Mouse (Mus musculus) CD4-positive, CD25-positive, alpha-beta regulatory T cell, adult 2 months (primary cell): ENCODE data around the gene Slc41a2.
"Not testable (repeated sequence)": the region's sequence is repeated elsewhere in the genome, so short reads cannot be mapped to it uniquely, and the experiment has no call there.

ENCODE experiments used
- DNase-seq: peaks from one replicate; pipeline ENCODE4 v3.0.0-alpha.2; 2012; ENCODE audit warnings: low read depth, low spot score

Slc41a2 gene

DNA sequence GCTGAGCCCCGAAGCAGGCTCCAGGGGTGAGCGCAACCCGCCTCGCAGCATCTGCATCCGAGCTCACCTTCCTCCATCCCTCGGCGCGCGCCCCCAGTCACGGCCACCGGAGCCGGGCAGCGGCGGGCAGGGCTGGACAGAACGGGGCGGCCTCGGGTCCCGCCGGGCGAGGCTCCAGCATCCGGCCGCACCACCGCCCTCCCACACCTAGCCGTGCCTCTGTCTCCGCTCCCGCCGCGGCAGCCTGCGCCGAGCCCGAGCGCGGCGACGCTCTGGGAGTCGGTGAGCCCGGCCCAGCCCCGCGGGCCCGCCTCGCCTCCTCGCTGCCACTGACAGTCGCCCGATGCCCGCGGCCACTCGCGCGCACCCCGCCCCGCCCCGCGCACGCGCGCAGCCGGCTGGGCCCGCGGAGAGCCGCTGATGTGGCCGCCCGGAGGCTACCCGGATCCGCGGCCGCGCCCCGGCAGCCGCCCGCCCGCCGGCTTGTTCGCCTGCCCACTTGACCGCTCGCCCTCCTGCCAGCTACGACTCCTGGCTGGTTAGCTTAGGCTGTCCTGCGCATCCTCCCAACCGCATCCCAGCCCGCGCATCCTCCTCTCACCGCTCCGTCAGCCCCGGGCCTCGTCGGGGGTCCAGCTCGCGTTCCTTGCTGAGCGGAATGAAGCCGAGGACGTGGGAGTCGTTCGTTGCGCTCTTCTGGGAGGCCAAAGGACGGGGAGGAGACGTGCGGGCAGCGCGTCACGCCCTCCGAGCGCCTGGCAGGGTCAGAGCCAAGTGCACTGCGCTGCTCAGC, at the start of gene Slc41a2:
Gene Slc41a2, minus strand, starts transcription at position 724 of the 793 bp plus-strand sequence.
- peak; percentile 51 for DNase-seq

DNA sequence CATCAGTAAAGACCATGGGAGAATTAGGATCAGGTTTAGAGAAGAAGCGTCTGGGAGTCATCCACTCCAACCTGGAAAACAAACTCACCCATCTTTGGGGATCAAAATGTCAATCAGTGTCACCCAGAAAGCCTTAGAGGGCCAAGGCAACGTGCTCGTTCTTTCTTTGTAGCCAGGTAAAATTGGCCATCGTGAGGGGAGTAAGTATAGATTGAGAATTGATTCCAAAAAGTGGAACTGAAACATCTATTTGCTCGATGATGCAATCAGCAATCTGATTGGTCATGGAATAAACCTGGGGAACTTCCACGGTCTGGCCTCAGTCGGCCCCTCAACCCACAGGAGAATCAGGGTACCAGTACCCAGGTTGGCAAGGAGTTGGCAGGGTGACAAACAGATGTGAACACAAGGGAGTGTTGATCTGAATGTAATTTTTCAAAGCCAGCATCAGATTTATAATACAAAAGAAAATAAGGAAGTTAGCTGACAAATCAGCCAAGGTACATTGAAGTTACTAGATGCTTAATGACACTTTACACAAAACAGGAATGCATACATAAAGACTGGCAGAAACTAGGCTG, 47.7 kb upstream of the Slc41a2 start:
- DNase-seq, result no peak

DNA sequence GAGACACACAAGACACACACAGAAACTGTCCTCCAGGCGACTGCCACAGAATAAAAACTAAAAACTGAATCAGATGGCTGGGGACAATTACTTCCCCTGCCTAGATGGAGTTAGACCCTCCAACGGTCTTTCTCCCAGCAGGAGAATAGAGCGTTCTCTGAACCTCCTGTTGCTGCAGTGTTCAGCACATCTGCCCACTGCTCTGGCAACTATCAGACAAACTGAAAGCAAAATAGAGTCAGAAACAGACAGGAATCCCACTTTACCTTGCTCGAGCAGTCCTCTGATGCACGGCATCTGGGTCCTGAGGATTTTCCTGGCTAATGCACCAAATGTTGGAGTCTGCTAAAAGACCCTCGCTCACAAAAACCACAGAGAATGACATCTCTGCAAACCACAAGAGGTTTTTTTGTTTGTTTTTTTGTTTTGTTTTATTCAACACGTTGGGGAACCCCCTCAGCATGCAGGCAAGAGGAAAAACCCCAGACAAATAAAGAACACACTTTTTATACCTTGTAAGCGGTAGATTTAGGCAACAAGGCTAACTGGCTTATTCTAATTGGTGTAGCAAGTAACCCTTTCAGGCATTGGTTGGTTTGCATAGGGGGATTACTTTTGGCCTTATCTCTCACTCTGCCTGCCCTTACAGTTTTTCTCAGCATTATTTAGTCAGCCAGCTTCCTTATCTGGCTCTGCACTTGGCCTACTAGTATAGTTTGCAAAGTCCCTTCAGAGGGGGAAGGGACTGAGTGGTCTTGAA, 47.0 kb upstream of the Slc41a2 start:
- no peak for DNase-seq

DNA sequence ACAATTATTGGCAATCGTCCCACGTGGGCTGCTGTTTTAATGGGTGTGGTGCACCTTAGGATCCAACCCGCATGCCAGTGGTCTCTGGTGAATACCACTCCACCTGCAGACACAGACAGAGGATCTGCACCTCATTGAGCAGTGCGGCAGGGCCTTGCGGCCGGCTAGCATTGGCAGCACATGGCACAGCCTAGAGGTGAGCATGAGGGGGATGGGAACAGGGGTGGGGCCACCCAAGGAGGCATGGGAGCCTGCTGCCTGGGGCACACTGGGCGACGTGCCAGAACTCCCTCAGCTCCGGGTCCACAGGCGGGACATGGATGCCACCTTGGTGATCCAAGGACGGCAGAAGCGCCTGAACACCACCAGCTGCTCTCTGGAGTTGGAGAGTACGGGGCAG, 46.2 kb upstream of the Slc41a2 start:
- no peak for DNase-seq

DNA sequence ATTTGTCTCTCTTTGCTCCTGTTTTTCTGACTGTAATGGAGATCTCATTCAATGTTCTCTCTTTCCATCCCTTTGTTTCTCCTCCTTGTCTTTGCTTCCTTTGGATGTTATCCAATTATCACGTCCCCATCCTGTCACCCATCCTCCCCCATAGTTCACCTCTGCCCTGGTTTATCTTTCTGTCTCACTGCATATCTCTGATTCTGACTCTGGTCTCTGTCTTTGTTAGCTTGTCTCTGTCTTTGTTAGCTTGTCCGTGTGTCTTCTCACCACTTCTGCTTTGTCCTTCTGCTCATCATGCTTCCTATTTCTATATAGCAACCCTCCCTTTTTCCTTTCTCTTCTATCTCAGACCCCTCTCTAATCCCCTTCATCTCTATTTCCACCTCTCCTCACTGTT, 45.3 kb upstream of the Slc41a2 start:
- no peak for DNase-seq

DNA sequence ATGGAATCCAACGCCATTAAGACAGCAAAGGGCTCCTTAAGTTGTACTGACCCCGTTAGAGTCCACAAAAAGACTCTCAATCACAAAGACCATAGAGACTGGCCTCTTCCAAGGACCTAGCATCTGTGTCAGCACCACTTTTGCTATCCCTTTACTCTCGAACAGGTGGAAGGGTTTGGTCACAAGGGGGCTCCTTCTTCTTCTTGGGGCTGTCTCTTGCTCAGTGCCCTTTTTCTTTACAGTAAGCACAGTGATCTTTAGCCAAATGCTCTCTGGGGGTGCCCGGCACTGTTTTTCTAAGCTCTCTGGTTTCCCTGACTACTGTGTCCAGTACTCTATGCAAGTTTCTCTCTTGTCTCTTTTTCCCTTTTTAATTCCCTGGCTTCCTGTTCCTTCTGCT, 44.8 kb upstream of the Slc41a2 start:
- no peak for DNase-seq

DNA sequence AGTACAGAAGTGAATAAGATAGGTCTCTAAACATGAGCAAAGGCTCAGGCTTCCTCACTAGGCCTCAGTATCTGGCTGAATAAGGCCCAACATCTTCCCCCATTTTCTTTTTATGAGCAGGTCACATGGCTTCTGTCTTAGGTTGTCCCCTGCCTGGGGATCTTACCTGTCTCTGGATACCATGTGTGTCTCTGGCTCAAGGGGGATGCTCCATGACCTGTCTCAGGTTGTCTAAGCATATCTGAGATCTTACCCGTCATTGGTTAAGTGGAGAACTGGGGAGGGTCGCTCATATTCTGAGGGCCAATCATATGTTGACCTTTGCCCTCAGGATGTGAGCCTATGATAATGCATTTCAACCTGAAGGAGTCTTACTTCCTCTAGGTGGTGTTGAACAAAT, 42.8 kb upstream of the Slc41a2 start:
- DNase-seq, result no peak

DNA sequence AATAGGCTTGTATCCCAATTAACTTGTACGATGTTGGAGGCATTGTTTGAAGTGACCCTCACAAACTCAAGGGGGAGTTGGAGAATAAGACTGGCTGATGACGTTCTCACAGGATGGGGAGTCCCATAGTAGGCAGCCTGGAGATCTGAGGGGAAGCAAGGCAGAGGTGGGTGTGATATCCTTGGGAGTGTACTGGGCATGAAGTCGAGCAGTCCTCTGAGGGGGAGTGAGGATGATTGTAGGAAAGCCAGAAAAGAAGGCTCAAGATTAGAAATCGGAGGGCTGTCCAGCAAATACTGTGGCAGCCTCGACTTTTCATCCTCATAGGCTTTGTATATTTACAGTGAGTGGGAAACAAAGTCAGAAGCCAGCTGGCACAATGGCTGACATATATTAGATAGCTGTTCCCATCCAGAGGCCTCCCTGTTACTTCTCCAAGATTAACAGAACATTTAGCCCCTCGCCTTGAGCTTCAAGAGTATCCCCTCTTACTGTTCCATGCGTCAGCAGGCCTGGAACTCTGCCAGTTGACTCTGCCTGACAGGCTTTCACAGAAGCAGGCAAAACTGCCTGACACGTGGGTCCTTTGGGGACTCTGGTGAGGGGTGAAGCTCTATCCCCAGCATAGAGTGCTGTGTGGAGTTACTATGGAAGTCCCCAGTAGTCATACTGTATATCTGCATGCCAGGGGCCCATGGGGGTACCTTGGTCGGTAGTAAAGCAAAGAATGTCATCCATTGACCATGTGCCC, 40.6 kb upstream of the Slc41a2 start:
- no peak for DNase-seq

DNA sequence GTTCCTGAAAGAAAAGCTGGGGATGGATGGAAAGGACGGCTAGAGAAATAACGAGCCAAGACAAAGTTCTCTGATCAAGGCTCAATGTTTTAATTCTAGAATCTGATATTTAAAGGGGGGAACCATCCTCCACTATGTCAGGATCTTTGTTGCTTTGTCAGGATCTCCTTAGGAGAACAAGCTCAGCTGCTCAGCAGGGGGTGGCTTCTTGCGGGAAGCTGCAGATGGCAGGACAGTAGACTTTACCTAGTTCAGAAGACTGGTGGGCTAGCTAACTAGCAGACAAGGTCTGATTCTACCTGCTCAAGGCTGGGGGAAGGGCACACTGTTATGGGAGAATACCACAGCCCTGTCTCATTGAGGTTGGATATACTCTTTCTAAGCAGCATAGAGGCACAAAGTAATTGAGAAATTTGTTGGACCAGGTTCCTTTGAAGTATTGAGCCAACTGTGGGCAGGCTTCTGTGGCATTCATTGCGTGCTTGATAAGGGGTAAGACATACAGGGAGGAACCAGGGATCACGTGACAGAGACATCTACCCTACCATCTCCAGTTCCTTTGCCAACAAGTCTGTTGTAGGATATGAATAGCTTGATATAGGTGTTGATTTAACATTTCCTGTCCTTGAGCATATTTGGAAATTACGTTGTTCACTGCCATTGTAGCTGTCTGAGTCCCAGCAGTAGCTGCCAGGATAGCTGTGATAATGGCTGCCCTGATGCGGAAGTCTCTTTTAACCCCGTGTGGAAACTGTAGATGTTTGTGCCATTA, 39.4 kb upstream of the Slc41a2 start:
- DNase-seq, result no peak

DNA sequence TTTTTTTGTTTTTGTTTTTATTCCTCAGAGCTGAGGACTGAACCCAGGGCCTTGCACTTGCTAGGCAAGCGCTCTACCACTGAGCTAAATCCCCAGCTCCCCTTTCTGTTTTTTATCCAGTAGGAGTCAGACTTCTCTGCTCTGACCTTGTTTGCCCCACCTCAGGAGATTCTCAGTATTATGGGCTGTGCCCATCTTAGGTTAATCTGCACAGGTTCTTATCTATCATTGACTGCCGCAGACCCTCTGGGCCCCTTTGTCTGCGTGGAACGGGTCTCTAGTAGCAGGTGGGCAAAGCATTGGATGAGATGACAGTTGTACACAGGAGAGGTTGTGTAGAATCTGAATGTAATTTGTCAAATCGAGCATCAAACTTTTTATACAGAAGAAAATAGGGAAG, 37.8 kb upstream of the Slc41a2 start:
- not testable (repeated sequence) for DNase-seq

DNA sequence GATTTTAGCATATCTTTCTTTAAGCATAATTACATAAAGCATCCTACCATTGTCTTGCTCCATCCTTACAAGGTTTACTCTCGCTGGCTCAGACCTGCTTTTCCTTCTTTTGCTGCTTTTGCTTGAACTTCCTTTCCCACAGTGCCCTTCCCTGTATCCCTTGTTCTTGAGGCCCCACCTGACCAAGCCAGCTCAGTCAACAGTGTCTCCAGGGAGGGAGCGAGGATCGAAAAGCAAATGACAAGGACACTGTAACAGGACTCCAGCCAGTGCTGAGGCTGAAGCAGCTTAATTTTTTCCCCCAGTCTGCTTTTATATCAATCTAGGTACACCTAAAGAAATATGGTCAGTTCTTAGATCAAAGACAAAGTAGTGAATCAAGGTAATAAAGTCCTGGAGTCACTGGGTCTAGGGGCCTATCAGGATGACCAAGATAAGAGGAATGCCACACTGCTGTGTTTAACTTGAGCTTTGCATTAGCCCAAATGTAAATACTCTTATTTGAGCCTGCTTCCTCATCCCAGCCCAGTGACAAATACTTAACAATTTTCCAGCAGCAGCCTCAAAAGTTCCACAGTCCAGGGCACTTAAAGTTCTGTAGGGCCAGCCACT, 36.5 kb upstream of the Slc41a2 start:
- DNase-seq, result no peak

DNA sequence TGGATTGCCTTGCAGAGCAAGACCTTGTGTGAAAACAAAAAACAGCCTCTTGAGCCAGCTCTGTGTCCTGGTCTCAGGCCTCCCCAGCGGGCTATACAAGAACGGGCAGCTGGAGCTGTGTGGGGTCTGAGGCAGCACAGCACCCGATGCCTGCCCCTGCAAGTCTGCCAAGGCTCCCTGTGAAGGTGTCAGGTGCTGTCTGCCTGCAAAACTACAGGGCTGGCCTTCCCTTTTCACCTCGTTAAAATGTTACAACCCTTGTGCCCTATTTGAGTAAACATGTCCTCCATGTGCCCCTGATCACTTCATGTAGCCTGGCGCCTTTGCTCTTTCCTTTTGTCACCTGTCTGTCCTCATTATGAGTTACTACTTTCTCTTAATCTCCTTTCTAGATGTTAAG, 31.2 kb upstream of the Slc41a2 start:
- DNase-seq, result no peak

DNA sequence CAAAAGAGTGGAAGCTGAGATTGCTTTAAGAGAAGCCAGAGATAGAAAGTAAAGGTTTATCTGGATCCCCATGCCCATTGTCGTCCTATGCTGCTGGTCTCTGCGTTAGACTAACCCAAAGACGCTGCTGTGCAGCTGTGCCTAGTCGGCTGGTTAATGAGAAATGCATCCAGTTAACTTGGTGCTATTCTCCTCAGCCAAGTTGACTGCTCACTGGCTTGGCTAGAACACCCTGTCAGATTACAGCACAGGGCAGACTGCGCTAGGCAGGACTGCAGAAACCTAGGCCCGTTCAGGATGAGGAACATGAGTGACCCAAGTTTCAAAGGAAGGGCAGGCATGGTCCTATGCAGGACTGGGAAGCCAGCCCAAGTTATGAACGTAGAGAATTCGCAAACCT, 25.8 kb upstream of the Slc41a2 start:
- no peak for DNase-seq

DNA sequence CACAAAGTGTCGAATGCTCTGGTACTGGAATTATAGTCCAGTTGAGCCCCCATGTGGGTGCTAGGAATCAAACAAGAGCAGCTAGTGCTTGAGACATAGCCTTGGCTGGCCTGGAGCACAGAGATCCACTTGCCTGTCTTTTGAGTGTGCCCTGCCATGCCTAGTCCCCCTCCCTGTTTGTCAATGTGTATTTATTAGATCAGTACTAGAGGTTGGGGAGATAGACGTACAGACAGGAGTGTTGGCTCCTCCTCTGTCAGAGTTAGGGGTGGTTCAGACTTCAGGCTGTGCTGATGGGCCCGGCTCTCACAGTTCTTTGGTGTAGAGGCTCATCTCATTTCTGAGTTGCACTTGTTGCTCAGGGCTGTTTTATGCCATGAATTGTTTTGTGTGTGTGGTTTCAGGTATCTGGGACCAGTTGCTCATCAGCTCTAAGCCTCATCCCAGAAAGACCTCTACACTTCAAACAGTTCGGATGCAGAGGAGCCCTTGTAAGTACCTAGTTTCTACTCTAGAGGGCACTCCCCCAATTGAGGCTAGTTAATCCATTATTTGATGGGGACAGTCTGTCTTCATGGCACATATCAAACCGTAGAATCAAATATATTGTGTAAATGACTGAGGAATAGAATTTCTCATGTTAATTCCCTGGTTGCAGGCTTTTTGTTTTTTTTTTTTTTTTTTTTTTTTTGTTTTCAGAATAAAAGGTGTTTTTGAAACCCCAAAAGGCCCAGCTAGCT, 24.1 kb upstream of the Slc41a2 start:
- peak; percentile 62 for DNase-seq

DNA sequence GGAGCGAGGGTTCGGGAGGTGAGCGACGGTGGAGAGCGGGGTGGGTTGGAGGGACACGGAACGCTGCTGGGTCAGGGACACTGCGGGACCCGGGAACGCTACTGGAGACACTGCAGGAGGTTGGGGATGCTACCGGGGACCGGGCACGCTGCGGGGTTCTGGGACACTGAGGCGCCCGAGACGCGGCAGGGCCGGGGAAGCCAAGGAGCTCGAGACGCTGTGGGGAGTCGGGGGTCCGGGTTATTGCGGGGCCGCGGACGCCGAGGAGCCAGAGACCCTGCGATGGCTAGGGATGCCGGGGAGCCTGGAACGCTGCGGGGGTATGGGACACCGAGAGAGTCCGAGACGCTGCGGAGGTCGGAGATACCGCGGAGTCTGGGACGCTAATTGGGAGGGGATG, 22.7 kb upstream of the Slc41a2 start:
- no peak for DNase-seq

DNA sequence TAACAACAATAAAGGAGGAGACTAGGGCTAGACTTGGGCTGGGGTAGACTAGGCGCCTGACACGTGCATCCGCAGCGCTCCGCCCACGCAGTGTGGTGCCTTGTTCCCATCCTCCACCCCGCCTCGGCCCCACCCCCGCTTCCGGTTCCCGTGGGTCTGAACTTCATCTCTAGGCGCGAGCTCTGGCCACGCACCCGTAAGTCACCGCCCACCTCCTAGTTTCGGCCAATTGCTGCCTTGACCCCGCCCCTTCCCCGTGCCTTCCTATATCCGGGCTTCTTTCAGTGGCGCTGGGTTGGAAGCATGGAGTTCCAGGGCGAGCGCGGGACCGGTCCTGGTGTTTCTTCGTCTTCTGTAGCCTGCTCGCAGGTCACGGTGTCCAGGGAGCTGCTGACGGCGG, 22.3 kb upstream of the Slc41a2 start, which contains the start of gene D10Wsu102e:
Gene D10Wsu102e, plus strand, starts transcription at position 266 of the 400 bp plus-strand sequence.
- DNase-seq, result peak; percentile 98

DNA sequence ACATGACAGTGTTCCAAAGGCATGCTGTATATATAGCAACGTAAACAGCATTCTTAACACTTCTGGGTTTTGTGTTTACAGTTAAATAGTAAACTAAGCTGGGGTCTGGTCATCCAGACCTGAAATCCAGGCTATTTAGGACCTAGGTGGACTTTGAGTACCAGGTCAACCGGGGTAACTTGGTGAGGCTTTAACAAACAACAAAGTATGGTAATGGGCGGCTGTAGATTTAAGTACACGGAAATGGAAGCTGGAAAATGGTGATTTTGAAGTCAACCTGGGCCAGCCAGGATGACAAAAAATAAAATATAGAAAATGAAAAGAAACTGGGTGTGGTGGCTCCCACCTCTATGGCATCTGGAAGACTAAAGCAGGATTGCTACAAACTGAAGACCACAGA, 21.8 kb upstream of the Slc41a2 start:
- no peak for DNase-seq

DNA sequence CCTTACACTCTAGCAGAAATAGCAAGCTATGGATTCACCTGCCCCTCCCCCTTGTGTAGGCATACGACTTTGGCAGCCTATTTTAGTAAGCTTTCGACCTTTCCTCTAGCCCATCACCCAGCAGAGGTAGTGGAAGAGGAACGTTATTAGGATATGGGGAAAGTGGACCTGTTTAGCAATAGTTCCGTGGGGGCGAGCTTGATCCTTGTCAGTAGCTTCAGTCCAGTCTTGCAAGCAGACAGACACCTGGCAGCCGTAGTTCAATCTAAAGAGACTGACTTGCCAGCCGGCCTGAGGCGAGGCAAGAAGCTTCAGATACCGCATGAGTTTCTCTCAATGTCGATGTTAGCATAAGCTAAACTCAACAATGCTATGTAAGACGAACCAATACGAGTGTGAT, 18.7 kb upstream of the Slc41a2 start:
- DNase-seq, result no peak

DNA sequence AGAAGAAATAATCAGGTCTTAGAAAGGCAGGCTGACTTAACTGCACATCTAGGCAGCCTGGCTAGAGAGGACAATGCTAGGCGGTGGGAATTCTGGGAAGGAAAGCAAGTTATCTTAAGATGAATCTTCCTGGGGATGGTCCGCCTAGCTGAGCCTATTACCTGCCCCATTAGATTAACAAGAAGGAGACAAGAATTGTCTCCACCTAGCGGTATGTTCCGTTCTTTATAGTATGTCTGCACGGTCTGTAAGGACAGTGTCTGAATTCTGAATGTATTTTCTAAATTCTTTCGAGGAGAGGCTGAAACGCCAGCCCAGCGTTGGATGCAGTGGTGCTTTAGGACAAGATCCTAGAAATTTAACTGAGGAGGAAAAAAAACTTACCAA, 16.6 kb upstream of the Slc41a2 start:
- DNase-seq, result peak; percentile 55
